Mouse (Mus musculus) embryonic facial prominence, embryonic 10.5 days (tissue): ENCODE measurements around the gene Polr3c. TPM values are rescaled to one million over a fixed set of nuclear protein-coding genes. Genes with fewer than 3 reads are reported as not detected.

Experiments used
- DNase-seq: peaks from one replicate; pipeline ENCODE4 v3.0.0-alpha.2; 2017; ENCODE audit warnings: low spot score
- H3K27ac ChIP-seq: fragments of 300-500 bp; sonication (generic); replicated peaks from 2 replicates; pipeline ENCODE4 v1.5.1; 2016; ENCODE audit warnings: mild to moderate bottlenecking
- H3K27me3 ChIP-seq: fragments of 300-500 bp; sonication (generic); replicated peaks from 2 replicates; pipeline ENCODE4 v1.6.1; 2016; ENCODE audit warnings: low read depth, mild to moderate bottlenecking; ENCODE audit not compliant: poor library complexity, severe bottlenecking
- H3K36me3 ChIP-seq: fragments of 300-500 bp; sonication (generic); replicated peaks from 2 replicates; pipeline ENCODE4 v1.6.1; 2016; ENCODE audit warnings: mild to moderate bottlenecking, moderate library complexity
- H3K4me1 ChIP-seq: fragments of 300-500 bp; sonication (generic); 2 replicates; pipeline ENCODE4 v1.6.1; 2016
- H3K4me3 ChIP-seq: fragments of 300-500 bp; sonication (generic); 2 replicates; pipeline ENCODE4 v1.5.1; 2016; ENCODE audit warnings: mild to moderate bottlenecking, moderate library complexity
- H3K9me3 ChIP-seq: fragments of 300-500 bp; sonication (generic); 2 replicates; pipeline ENCODE4 v1.6.1; 2016; ENCODE audit warnings: mild to moderate bottlenecking
- WGBS: fragments of 180-500 bp; shearing (Covaris S2); methylation state at CpG from one replicate; pipeline ENCODE4 v1.1.7; 2016; 5-methylcytosine and 5-hydroxymethylcytosine counted together
- polyA plus RNA-seq: library from polyadenylated mRNA; unstranded; fragments of >200 nt; fragmentation: Nextera tagmentation; extraction: Ambion mirVana; gene quantifications from 2 replicates; pipeline ENCODE4 v1.2.1, GENCODE M21; 2016

The Polr3c gene
- polyA plus RNA-seq, 1 experiment from 2014 or later = 44.1 TPM

DNA sequence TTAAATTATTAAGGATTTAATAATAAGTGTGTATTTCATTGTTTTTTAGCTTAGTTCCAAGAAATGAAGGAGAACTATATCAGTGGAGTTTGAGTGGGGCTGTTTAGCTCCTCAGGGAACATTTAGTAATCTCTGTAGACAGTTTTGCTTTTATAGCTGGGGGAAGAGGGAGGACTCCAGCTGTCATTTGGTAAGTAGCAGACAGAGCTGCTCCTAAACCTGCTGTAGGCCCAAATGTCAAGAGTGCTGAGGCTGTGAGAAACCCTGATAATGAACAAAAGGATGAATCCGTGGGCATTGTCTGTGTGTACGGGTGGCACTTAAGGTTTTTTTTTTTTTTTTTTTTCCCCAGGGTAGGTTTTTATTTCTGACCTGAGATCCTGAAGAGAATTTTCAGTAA, 7.8 kb upstream of the Polr3c start:
- H3K4me3 ChIP-seq = no peak overlapping the region
- H3K27ac ChIP-seq = no peak overlapping the region
- peaks cover 4% of the 10 kb centered on the region; the same call in 1 of the 2 replicates for H3K36me3 ChIP-seq
- no peaks in the 10 kb centered on the region for H3K9me3 ChIP-seq
- H3K27me3 ChIP-seq = no peaks in the 10 kb centered on the region
- DNase-seq = no peak
- H3K4me1 ChIP-seq = peaks cover 19% of the 10 kb centered on the region
- WGBS = 83% methylated on average over 2 of the region's 2 CpGs

DNA sequence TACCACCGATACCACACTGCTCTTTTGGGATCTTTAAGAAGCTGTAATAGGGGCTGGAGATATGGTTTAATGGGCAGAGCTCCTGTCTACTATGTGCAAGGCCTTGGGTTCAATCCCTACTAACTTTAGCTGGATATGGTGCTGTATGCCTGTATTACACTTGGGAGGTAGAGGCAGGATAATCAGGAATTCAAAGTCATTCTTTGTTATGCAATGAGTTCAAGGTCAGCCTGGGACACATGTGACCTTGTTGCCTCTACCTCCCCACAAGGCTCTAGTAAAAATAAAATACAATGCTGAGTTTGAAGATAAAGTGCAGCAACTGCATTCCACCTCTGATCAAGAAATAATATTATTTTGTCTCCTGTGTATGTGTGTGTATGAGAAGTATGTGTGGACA, 6.6 kb upstream of the Polr3c start:
- no peak for DNase-seq
- Histone ChIP-seq H3K4me3 (no peak overlapping the region), H3K9me3 (no peaks in the 10 kb centered on the region), H3K27ac (no peak overlapping the region), H3K27me3 (no peaks in the 10 kb centered on the region), H3K36me3 (peaks cover 4% of the 10 kb centered on the region; the same call in 1 of the 2 replicates), H3K4me1 (peaks cover 29% of the 10 kb centered on the region)
- 94% methylated on average over 1 of the region's 1 CpGs for WGBS

DNA sequence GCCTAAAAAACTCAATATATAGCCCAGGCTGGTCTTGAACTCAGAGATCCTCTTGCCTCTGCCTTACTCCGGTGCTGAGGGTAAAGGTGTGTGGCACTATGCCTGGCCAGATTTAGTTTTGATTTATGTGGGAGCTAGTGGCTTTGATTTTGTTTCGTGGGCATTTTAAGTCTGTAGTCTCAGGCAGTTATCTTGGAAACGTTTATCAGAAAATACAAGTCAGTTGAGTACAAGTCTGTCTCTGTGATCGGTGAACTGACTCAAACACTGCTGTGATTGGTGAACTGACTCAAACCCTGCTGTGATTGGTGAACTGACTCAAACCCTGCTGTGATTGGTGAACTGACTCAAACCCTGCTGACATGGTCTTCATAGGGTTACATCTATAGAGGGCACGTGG, 3.4 kb upstream of the Polr3c start:
- H3K4me3 ChIP-seq = no peak overlapping the region
- WGBS = 79% methylated on average over 5 of the region's 5 CpGs
- DNase-seq = no peak

DNA sequence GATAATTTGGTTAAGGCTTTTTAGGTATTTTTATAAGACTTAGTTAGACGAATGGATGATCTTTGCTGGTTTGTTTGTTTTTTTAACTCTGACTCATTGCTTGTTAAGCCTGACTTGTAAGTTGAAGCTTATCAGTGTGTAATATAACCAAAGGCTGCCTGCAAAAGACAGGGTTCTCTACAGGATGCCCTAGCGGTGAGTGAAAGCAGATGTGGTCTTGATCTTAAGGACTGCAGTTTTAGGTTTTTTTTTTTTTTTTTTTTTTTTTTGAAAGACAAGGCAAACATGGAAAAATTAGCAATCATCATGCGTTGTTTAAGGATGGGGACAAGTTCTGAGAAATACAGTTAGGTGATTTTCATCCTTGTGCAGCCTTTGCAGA, 2.0 kb upstream of the Polr3c start:
- Histone ChIP-seq H3K4me1 (peaks cover 39% of the 10 kb centered on the region), H3K9me3 (no peaks in the 10 kb centered on the region), H3K27me3 (no peaks in the 10 kb centered on the region), H3K27ac (no peak overlapping the region), H3K4me3 (peak overlapping the region; percentile 89; the same call in 1 of the 2 replicates), H3K36me3 (peaks cover 15% of the 10 kb centered on the region)
- WGBS = 39% methylated on average over 3 of the region's 3 CpGs
- DNase-seq = peak; percentile 23

More for the DNA sequence above, 3.4 kb upstream of the Polr3c start:
- Histone ChIP-seq H3K27ac (no peak overlapping the region), H3K4me1 (peaks cover 44% of the 10 kb centered on the region), H3K27me3 (no peaks in the 10 kb centered on the region), H3K36me3 (peaks cover 4% of the 10 kb centered on the region; the same call in 1 of the 2 replicates), H3K9me3 (no peaks in the 10 kb centered on the region)

DNA sequence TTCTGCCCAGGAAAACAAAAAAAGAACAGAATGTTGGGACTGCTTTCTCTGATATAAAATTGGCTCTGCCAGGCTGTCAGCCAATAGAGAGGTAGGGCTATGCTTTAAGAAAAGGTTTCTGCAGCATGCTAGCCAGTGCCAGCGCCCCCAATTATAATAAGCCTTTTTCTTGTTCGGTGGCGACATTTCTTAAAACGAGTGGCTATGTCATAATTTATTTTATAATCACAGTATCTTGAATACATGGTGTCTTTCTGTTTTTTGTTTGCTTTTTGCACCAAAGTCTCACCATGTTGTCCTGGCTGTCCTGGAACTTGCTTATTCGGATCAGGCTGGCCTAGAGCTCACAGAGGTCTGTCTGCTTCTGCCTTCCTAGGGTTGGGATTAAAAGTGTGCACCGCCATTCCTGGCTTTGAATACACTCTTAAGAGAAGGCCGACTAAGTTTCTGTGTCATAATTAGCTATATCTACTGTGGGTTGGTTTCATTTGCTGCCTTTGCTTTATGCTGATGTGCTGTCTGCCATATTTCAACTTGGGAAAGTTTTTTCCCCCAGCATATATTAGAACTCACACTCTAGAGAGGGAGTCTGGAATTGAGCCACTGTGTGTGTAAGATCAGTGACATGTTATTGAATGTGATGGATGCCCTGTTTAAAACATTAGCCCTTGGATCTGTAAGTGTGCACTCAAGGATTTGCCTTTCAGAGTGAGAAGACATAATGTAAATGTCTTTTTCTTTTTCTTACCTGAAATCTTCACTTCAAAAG, 1.4 kb upstream of the Polr3c start:
- Histone ChIP-seq H3K9me3 (no peaks in the 10 kb centered on the region), H3K27ac (peak overlapping the region; percentile 94), H3K36me3 (peaks cover 19% of the 10 kb centered on the region), H3K27me3 (no peaks in the 10 kb centered on the region), H3K4me1 (peaks cover 34% of the 10 kb centered on the region), H3K4me3 (peak overlapping the region; percentile 89)
- DNase-seq = no peak
- WGBS = 55% methylated on average over 7 of the region's 7 CpGs

DNA sequence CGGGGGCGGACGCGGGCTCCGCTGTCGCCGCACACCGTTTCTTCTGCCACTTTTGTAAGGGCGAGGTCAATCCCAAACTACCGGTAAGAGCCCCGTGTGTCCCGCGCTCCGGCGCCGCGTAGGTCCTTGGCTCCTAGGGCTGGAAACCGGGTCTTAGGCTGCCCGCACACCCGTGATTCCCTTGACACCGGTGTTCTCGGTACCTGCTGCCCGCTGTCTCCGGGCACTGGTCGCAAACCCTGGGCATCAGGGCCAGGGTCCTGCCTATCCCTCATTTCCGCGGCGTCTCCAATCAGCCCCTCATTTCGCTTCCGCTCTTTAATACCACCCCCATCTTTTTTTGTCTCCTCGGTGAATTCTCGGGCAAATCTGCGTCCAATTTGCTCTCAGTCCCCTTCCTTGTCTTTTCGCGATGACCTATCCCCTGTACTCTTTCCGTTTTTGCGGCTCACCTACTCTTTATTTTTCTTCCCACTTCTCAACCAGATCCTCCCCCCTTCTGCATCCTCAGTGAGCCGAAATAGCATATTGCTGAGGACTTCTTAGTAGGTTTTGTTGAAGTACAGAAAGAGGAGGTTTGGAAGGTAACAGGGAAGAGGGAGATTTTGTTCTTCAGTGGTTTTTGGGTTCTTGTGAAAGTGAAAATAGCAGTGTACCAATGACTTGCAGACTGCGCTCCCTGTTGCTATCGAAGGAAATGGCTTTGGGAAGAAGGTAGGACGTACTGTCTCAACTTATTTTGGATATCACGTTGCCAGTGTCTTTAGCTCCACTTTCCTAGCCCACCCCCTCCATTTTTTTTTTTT, 603 bp upstream of the Polr3c start:
- Histone ChIP-seq H3K9me3 (no peaks in the 10 kb centered on the region), H3K27me3 (no peaks in the 10 kb centered on the region), H3K27ac (peak overlapping the region; percentile 94), H3K4me3 (peak overlapping the region; percentile 89), H3K36me3 (peaks cover 27% of the 10 kb centered on the region), H3K4me1 (peaks cover 33% of the 10 kb centered on the region)
- WGBS = under 1% methylated on average over 42 of the region's 42 CpGs
- DNase-seq = no peak

DNA sequence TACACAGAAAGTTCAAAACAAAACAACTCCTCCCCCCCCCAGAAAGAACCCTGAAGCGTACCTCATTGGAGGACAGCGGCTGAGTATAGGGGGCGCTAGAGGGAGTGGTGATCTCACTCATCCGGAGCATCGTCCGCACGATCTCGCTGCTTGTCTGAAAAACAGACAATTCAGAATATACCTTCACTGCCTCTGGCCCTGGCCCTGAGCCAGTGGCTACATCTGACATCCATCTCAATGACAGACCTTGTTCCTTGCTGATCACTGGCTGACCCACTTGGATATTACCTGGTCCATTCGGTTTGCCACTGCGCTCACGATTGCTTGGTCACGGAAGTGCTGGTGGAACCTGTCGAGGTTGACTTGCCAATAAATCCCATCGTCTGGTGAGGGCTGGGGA, 8.3 kb downstream of the Polr3c start:
- Histone ChIP-seq H3K4me1 (peaks cover 15% of the 10 kb centered on the region), H3K36me3 (peaks cover 96% of the 10 kb centered on the region), H3K4me3 (no peak overlapping the region; the same call in 1 of the 2 replicates), H3K9me3 (no peaks in the 10 kb centered on the region), H3K27me3 (no peaks in the 10 kb centered on the region), H3K27ac (no peak overlapping the region)
- DNase-seq = peak; percentile 57
- 34% methylated on average over 14 of the region's 14 CpGs for WGBS

DNA sequence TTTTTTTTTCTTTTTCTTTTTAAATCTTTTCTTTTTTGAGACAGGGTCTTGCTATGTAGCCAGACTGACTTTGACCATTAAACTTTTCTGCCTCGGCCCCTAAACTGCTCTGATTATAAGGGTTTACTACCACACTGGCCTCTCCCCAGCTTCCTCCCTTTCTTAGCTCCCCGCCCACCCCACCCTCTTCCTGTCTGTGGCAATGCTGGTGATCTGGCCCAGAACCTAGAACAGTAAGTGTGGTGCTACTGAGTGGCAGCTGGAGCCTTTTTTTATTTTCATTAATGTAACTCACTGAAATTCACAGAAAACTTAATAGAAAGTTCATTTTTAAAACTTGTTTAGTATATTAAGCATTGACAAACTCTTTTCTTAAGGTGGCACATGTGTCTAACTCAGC, 11.6 kb downstream of the Polr3c start:
- H3K4me3 ChIP-seq = no peak overlapping the region
- no peaks in the 10 kb centered on the region for H3K27me3 ChIP-seq
- WGBS = 77% methylated on average over 2 of the region's 2 CpGs
- peaks cover 96% of the 10 kb centered on the region for H3K36me3 ChIP-seq
- no peak for DNase-seq
- no peaks in the 10 kb centered on the region for H3K9me3 ChIP-seq
- no peak overlapping the region for H3K27ac ChIP-seq
- H3K4me1 ChIP-seq = peaks cover 15% of the 10 kb centered on the region

DNA sequence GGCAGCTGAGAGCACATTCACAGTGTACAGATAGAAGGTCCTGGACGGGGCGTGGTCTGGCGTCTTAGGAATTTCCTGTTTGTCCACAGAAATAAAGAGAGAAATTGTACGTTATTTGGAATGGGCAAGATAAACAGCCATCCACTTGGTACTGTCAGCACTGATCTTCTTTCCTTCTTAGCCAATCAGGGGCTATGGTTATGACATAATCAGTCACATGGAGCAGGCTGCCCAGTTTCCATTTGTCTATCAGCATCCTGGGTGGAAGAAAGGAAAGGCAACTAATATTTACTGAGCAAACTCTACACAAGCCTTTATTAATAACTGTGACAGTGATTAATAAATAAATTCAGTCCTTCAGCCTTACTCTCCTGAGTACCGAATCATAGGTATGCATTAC, 13.1 kb downstream of the Polr3c start:
- no peak overlapping the region for H3K4me3 ChIP-seq
- peaks cover 5% of the 10 kb centered on the region; the same call in 1 of the 2 replicates for H3K4me1 ChIP-seq
- H3K36me3 ChIP-seq = peaks cover 95% of the 10 kb centered on the region
- no peaks in the 10 kb centered on the region for H3K9me3 ChIP-seq
- 91% methylated on average over 5 of the region's 5 CpGs for WGBS
- no peak overlapping the region for H3K27ac ChIP-seq
- no peaks in the 10 kb centered on the region for H3K27me3 ChIP-seq
- DNase-seq = no peak

DNA sequence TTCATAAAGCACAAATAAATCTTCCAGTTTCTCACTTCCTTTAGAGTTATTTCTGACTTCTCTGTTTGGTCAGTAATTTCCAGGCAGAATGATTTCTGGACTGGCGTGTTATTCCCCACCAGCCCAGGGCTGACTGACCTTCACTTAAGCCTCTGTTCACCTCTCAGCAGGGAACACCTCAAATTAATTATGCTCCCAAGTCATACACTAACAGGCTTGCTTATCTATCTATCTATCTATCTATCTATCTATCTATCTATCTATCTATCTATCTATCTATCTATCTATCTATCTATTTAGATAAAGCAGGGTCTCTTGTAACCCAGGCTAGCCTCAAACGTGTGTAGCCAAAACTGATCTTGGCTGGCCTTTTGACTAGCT, 18.8 kb downstream of the Polr3c start:
- WGBS = 42% methylated on average over 2 of the region's 2 CpGs
- Histone ChIP-seq H3K27ac (no peak overlapping the region), H3K9me3 (no peaks in the 10 kb centered on the region), H3K27me3 (peaks cover 18% of the 10 kb centered on the region), H3K4me1 (peaks cover 9% of the 10 kb centered on the region; the same call in 1 of the 2 replicates), H3K4me3 (peak overlapping the region; percentile 67), H3K36me3 (peaks cover 69% of the 10 kb centered on the region)
- no peak for DNase-seq

DNA sequence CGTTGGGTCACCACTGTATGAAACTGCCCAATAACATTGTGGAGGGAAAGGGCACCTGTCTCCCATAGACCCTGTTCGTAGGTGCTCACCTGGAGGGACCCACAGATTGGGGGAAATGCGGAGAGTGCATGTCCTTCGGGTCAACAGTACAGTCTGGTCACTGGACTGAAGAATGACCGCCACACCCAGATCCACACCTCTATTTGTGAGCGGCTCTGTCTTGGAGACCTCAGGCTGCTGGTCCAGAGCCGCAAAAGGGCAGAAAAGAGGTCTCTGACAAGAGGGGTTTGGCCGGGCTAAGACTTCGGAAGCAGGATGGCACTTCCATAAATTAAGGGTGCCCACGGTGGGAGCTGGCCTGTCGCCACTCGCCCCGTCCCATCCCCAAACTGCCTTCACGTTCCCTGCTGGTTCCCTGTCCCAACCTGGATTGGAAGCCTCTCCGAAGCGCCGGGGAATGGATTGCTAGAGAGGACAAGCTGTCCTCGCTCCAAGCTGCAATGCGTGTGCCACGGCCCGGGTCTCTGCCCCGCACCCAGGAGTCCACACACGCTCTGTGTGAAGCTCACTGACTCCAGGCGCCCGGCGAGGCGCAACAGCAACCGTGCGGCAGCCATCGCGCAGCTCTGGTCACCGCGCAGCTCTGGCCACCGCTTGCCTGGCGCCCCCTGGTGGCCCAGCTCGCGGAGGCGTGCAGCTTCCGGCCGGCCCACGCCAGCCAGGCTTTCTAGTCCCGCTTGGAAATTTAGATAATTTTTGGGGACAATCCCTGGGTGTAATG, 19.3 kb downstream of the Polr3c start, which contains the start of gene Nudt17:
Gene Nudt17, minus strand, starts transcription at position 660 of the 781 bp plus-strand sequence.
- H3K27me3 ChIP-seq = peaks cover 18% of the 10 kb centered on the region
- H3K27ac ChIP-seq = peak within 1 kb of the TSS; percentile 83
- 6% methylated on average over 42 of the region's 42 CpGs for WGBS
- H3K4me1 ChIP-seq = peaks cover 9% of the 10 kb centered on the region; the same call in 1 of the 2 replicates
- no peaks in the 10 kb centered on the region for H3K9me3 ChIP-seq
- peak; percentile 88 for DNase-seq
- peaks cover 69% of the 10 kb centered on the region for H3K36me3 ChIP-seq
- peak within 1 kb of the TSS; percentile 67 for H3K4me3 ChIP-seq

DNA sequence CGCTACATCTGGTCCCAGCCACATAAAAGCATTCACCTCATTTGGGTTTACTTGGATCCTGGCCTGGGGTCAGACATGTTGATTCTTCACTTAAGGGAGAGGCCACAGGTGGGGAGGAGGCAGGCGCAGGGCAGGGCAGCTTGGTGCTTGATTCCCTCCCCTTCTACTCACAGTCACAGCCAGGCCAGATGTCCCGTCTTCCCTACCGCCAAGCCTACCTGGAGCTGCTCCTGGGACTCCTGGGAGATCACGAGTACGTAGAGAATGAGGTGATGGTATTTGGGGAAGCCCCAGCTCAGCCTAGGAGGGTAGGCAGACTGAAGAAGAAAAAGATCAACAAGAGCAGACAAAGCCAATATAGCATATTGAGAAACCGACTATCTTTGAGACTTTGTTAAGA, 20.4 kb downstream of the Polr3c start:
- DNase-seq = no peak
- Histone ChIP-seq H3K27ac (no peak overlapping the region), H3K27me3 (peaks cover 18% of the 10 kb centered on the region), H3K9me3 (no peaks in the 10 kb centered on the region), H3K4me3 (no peak overlapping the region), H3K36me3 (peaks cover 69% of the 10 kb centered on the region), H3K4me1 (peaks cover 9% of the 10 kb centered on the region; the same call in 1 of the 2 replicates)
- WGBS = 73% methylated on average over 7 of the region's 7 CpGs
